Mouse (Mus musculus) megakaryocyte, embryonic 14.5 days (primary cell): ENCODE measurements around the gene Tmem223.

Source experiments
- FLI1 ChIP-seq: IDR thresholded peaks from 2 replicates; pipeline ENCODE4 v1.6.1; 2012; ENCODE audit warnings: low read length, inconsistent platforms, mixed read lengths
- GATA1 ChIP-seq: IDR thresholded peaks from 3 replicates; pipeline ENCODE4 v1.6.1; 2012; ENCODE audit warnings: mixed read lengths, low read length, inconsistent platforms, borderline replicate concordance

DNA sequence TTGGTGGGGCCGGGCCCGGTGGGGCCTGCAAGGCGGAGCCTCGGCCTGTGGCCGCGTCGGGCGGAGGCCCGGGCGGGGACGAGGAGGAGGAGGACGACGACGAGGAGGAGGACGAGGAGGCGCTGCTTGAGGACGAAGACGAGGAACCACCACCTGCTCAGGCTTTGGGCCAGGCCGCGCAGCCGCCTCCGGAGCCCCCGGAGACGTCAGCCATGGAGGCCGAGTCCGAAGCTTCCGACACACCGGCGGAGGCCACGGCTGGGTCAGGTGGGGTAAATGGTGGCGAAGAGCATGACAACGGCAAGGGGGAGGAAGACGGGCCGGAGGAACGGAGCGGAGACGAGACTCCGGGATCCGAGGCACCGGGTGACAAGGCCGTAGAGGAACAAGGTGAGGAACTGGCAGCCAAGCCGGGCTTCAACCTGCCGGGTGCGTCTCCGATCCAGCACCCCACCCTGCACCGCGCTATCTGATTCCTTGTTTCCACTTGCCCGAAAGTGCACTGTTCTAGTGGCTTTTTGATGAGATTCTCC is 49.7 kb downstream of the Tmem223 start:
- TF ChIP-seq GATA1 (no peak), FLI1 (no peak)
